Mouse (Mus musculus) lung, postnatal 4 days (tissue): ENCODE data around the gene Uck2.

Experiments
- DNase-seq, 2 experiments: peaks; one replicate each; pipeline ENCODE4 v3.0.0; 2021

Uck2 gene

DNA sequence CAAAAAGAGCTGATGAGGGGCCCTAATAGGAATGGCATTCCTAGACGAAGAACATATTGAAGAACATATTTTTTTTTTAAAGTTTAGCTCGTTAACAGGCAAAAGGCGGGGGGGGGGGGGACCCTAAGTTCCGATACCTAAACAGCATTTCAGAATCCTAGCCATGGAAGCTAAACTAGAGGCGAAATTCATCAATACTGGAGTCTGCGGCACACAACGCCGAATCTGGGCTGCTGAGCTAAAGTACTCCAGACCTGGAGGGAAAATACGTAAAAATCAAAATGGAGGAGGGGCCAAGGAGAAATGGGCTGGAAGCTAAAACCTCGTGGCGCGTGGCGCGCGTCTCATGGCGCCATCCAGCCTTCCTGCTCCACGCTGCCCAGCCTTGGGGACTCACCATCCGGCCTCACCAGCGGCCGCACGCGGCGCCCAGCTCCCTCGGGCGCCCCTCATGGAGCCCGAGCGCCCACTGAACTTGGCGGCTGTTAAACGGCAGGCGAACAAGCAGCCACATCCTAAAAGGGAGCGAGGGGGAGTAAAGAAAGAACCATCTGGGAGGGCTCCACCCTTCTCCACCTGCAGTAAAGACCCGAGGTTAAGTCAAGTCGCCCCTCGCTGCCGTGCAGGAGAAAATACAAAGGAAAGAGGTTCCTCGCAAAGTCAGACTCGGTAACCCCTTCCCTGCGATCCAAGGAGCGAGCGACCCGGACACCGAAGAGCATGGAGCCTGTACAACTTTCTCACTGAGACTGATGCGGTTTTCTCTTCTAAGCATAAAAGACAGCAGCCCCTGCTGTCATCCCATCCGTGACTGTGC lies 1.5 kb downstream of the Uck2 start:
- DNase-seq: peak; percentile 71 to 81

DNA sequence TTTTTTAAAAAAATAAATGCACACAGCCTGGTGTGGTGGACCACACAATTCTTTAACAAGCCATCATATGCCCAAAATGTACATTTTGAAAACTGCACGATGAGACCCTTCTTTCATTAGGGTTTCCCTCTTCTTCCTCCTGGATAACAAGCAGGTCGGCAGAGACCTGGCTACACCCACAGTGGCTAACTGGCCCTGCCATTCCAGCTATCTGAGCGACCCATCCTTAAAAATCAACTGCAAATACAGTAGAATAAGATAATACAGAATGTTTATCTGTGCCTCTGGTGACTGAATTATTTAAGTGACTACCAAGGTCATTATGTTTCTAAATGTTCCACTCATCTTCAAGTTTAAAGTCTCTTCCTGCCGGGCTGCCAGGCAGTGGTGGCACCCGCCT lies 2.4 kb downstream of the Uck2 start:
- no peak for DNase-seq

DNA sequence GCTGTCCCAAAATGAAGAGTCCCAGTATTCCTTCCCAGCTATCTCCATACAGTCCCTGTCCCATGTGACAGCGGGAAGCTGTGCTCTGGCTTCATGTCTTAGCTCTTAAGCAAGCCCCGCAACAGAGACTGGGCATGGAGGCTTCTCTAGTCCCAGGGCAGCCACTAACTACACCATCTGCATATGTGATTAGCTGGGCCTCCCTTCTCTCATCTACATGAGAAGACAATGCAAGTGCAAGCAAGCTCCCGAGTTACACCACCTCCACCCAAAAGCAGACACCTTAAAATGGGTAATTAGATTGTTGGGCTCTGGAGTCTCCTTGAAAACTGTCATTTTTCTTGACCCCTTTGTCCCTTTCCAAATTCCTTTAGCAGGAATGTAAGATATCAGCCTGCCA lies 3.0 kb downstream of the Uck2 start:
- DNase-seq: no peak

DNA sequence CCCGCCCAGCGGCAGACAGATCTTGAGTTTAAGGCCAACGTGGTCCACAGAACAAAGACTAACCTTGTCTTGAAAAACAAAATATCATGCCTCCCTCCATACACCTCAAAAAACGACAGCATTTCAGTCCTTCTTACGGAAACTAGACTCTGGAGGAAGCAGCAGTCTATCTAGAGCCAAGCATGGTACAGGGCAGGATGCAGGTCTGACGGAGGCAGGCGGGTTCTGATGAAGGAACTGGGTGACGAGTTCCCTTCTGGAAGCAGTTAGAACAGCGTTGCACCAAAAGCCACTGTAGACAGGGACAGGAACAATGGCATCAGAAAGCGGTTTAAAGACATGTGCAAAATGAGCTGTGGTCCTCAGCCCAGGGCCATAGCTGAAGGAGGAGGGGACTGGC lies 5.1 kb downstream of the Uck2 start:
- DNase-seq: no peak

DNA sequence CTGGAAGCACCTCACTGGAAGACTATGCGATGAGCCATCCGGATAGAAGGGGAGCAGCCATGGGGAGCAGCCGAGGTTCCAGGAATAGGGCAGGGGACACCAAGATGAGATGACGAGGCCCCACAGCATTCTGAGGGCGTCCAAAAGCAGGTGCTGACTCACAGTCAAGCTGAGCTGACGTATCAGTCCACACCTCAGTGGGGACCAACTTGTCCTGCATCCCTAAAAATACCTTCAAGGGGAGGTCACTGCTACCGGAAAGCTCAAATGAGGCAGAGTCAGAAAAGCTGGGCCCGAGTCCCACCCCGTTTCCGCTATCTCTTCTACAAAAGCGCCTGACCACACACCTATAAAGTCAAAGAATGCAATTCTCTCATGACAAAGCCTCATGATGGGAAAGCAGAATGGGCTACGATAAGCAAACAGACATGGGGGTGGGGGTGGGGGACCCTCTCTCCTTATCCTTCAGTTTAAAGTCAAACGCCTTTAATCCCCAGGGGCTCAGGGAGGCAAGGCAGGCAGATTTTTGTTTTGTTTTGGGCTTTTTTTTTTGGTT lies 5.9 kb downstream of the Uck2 start:
- DNase-seq: no peak

DNA sequence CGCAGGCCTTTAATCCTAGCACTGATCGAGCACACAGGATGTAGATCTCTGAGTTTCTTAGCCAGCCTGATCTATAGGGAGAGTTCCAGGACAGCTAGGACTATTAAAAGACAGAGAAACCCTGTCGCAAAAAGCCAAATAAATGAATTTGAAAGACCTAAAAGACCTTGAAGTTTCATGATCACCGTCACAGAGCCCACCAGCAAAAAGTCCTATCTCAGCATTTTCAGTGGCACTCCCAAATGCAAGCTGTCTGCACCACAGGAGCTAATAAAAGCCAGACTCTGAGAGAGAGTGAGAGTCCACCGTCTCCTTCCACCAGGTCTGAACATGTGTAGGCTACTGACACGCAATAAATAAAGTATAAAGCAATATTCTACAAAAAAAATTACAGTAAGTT lies 6.7 kb downstream of the Uck2 start:
- no peak for DNase-seq

DNA sequence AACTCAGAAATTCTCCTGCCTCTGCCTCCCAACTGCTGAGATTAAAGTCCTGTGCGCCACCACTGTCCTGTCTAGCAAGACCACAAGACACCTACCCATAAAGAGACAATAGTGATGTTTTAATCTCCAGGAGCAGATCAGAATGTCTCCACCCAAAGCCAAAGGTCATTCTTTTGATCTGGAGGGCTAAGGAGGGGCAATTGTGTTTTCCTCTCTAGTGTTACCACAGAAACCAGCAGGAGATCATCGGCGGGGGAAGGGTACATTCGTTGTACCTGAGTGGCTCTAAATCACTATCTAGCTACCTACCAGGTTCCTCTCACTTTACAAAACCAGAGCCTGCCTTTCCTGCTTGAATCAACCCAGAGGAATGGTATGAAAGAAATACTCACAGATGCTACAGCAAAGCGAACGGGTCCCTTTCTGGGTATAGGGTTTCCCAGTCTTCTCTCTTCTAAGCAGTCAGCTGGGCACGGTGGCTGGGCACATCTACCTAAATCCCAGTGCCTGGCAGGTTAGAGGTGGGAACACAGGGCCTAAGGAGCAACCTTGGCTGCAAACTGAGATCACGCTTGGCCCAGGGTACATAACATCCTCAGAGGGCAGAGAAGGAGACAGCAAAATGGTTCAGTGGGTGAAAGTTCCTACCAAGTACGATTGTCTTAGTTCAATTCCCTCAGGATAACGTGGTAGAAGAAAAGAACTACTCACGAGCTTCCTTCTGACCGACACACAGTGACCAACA lies 10.3 kb downstream of the Uck2 start:
- no peak for DNase-seq

DNA sequence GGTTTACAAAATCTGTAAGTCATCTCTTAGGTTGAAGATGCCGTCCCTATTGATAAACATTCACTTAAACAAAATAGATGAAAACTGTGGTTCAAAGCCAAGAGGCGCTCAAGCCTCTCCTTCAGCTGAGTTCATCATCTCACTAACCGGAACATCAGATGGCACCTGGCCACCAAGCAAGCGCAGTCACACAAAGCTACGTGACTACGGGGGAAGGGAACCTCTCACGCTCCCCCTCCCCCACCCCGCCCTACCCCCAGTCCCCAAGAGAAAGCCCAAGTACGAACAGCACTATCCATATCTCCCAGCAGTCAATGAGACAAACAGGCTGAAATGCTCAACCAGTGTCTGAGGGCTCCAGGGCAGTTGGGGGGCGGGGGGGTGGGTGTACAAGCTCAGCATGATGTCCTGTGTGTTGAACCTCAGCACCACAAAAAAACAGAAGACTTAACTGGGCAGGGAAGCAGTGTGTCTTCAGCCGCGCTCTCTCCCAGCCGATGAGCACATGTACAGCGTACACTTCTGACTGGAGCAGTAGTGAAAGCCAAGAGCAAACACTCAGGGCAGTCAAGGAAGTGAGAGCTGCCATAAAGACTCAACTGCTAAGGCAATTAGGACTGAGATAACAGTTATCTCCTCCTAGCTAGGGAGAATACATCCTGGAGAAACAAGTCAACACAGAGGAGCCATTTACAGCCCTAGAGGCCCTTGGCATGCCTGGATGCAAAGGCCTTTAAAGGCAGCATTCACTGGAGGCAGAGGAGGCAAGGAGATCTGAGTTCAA lies 11.5 kb downstream of the Uck2 start:
- DNase-seq: no peak

DNA sequence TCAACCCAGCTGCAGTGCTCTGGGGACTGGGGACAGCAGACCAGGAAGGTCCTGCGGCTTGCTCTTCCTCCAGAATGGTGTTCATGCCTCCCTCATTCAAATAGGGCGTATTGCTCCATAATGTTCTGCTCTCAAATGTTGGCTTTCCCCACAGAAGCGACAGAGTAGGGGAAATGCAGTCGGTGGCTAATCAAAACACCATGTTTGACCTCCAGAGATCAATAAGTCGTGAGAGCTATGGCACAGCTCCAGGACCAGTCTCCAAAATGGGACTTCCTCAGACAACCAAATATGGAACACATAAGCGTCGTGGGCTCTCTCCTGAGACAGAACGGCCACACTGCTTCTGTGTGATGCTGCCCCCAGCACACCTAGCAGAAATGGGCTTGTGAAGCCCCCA lies 13.3 kb downstream of the Uck2 start:
- peak; percentile 48 to 52 for DNase-seq

DNA sequence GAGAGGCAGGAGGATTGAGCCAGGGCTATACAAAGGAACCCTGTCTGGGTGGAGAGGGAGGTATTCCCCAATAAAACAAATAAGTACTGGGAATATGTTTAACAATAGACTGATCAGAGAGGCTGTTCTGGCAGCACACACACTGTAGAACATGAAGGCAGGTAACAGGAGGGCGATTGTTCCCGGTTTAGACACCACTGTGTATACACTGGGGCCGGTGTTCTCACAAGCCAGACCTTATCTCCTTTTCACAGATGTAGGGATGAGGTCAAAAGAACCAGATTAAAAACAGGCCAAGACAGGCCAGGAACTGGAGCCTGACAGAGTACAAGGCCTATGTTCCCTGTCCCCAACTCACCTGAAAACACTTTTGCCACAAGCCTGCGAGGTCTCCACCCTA lies 13.8 kb downstream of the Uck2 start:
- no peak for DNase-seq

DNA sequence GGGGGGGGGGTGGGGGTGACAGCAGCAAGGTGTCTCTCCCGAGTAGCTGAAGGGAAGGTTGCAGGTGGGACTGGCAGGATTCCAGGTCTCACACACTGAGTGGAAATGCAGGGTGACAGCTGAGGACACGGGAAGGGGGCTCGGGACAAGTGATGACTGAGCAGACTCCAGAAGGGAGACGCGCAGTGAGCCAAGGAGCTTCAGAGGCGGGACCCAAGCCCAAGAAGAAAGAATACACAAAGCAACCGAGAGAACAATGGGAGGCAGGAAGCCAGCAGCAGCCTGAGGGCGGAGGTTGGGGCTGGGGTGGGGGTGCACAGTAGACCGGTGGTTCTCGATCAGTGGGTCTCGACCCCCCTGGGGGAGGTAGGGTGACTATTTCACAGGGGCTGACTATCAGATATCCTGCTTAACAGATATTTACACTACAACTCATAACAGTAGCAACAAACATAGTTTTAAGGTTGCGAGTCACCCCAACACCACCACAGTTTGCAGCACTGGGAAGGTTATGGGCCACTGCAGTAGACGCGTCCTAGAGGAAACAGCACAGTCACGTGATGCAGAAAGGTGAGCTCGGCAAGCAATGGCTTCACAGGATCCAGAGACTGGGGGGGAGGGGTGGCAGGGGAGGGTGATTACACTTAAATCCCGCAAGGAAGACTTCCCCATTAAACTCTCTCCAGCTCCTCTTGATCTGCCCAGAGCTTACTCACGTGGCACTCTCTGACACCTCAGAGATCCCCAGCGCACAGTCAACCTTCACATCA lies 14.6 kb downstream of the Uck2 start:
- peak; percentile 65 to 82 for DNase-seq

DNA sequence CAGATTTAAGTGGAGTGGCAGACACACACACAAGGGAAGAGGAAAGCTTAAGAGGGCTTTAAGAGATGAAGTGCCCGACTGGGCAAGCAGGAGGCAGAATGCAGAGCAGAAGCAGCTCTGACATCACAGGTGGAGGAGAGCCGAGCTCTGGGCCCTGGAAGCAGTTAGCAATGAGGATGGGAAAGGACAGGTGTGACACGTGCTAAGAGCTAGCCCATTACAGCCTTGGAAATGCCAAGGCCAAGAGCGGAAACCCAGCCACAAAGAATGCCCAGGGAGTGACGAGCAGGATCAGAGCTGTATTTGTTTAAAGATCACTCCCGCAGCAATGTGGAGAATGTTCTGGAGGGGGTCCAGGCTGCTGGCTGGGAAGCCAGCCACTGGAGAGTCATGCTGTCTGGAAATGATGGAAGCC lies 15.3 kb downstream of the Uck2 start:
- peak; percentile 85 to 94 for DNase-seq

DNA sequence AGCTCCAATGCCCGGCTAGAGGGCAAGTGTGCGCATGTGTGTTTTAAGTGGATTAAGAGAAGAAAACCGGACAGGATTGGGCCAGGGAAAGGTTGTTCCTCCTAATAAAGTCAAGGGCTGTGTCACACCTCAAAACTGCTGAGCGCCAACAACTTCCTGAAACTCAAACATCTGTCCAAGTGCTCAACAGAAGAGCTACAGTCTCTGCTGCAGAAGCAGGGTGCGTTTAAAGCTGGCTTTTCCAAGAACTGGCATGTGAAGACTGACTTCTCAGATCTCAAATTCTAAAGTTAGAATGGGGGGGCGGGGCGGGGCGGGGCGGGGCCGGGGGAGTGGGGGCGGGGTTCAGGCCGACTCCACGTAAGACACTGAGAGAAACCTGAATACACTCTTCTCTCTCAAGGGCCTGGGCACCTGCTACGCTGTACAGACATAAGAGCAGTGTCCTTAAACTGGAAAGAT lies 15.7 kb downstream of the Uck2 start:
- DNase-seq: peak; percentile 56 to 58

DNA sequence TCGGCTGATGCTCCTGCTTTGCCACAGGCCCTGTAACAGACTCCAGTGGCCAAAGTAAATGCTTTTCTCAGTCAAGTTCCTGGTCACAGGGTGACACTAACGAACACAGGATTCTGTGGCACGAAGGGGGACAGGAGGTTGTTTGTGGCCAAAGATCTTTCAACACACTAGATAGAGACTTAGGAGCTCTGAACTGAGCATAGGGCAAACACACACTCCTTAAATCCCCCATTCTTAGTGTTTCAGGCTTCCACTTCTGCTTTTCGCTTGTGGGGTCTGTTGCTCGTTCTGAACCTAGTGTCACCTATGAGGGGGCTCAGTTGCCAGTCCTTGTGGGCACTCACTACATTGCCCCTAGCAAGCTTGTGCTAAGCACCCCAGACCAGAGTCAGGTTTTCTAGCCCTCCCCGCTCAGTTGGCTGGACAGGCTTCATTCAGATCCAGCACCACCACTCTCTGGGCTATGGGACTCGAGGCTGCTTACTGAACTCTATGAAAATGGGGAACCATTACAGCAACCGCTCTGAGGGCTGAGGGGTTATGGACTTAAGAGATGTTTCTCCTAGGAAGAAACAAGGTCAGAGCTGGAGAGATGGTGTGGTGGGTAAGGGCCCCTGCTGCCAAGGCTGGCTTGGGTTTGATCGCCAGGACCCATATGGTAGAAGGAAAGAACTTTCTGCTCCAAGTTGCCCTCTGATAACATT lies 16.6 kb downstream of the Uck2 start:
- no peak for DNase-seq

DNA sequence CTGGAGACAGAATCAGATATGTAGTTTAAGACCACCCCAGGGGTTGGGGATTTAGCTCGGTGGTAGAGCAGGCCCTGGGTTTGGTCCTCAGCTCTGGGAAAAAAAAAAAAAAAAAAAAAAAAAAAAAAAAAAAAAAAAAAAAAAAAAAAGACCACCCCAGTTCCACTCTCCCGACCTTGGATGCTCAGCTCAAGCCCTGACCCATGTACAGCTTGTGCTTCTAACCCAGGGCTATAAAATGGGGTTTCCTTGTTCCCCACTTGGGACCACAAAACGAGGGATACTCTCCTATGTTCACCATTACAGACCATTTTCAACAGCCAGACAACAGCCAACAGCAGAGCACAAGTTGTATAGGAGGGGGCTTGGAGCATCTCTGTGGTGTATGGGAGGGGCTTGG lies 18.4 kb downstream of the Uck2 start:
- no peak for DNase-seq

DNA sequence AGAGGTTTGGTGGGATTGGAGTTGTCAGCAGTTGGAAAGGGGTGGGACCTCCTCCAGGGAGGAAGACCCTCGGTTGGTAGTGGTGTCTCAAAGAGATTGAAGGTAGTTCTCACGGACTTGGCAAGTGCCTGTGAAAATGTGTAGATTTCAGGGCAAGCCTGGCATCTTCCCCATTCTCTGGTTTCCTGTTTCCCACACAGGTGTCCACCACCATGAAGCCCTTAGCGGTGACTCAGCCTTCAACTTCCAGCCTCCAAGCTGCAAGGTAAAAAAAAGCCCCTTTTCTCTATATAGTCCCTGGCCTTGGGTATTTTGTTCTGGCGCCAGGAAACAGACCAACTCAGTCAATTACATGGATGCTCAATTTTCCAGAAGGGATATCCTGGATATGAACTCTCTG lies 19.8 kb downstream of the Uck2 start:
- DNase-seq: no peak

DNA sequence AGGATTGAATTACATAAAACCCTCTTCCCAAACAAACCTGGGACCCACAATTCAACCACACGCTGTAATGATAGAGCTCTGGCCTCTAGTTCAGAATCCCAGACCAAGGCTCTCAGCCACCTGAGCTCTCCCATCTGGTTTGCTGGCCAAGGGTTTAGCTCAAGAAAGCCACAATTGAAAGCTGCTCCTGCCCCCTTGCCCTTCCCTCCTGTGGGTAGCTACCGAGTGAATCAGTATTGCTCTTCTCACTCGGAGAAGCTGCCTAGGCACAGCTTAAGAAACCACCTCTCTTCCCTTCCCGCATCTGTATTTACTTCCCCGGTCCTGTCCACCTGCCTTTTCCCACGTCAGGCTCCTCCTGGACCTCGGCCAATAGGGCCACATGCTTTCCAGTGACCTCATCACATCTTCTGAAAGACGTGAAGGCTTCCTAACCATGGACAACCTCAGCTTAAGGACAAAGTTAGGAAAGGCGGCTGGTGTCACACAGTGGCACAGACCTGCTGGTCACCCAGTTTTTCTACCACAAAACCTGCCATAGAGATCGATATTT lies 22.6 kb downstream of the Uck2 start:
- DNase-seq: no peak

DNA sequence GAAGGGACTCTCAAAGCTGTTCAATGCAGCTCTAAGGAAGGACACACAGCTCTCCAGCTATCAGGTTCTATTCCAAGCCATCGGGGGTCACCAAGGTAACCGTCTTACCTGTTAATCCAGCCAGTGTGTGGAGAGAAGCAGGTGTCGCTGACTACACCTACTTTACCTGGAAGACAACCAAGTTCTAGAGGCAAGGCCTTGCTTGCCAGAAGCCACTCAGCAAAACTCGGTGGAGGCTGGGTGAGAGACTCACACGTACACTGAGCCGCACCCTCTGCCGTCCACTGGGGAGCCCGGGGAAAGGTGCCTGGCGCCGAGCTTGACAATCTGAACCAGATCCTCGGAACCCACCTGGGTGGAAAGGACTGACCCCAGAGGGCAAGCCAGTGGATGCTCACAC lies 23.4 kb downstream of the Uck2 start:
- peak; percentile 47 to 65 for DNase-seq

DNA sequence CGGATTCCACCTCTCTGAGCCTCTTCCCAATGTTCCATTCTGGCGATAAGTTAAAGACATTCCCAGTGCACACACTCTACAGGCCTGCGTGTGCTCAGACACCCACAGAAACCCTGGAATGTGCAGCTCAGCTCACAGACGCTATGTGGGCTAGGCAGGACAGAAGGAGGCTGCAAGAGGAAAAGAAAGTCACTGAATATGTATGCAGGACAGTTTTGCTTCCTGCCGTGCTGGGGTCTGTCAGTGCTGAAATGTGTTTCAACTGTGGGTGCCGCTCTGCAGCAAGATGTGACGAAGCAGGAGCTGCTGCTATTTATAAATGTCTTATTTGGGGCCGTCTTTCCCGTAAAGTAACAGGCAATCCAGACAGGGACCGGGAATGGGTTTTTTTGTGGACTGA lies 25.4 kb downstream of the Uck2 start:
- DNase-seq: no peak

DNA sequence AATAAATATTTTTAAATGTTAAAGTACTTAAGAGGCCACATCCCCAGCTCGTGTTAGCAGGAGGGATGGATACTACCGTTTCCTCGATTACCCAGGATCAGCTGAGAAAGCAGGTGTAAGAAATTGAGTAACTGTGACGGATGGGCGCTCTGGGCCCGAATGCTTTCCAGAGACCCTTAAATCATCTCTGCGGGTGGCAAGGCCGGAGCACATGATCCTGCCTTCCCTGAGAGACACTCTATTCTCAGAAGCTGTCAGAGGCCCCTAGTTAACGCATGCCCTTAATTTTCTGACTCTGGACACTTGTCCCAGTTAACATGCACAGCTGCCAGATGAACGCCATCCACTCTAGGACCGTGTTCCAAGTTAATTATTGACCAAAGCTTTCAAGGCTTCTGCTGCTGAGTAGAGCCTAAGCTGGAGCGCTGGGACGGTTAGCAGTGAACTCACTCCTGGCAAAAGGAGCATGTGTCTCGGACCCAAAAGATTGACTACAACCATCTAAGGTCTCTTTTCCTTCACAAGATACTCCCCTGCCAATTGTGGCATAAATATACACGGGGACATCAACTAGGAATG lies 28.3 kb downstream of the Uck2 start:
- no peak for DNase-seq

DNA sequence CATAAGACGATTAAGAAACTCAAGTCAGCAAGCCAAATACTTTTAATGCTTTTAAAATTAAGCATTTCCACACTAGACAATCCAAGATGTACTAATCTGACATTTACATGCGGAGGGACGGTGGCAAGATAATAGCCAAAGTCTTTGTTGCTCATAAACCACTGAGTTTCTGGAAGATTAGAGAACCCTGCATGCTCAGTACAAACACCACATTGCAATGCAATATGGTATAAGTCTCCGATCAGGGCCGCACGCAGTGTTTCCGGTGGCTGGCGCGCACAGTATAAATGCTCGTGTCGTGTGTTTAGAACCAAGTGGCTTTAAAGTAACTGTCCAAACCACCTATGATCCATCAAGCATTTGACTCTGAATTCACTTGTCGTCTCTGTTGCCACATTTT lies 31.5 kb downstream of the Uck2 start:
- no peak for DNase-seq
